Mouse (Mus musculus) induced T-regulatory cell, adult 2 months (primary cell): ENCODE data around the gene Sync.

ENCODE experiments used
- DNase-seq: peaks from one replicate; pipeline ENCODE4 v3.0.0-alpha.2; 2012; ENCODE audit warnings: low read depth

The Sync gene

GRCm38 (mm10) chr4:129287472-129287981 is at the start of gene Sync:
Gene Sync, plus strand, starts transcription at chr4:129287617.
- DNase-seq = no peak

- no peak for DNase-seq
Measured at GRCm38 (mm10) chr4:129237843-129238441, 49.5 kb upstream of the Sync start.

- peak; percentile 43 for DNase-seq
Measured at GRCm38 (mm10) chr4:129238579-129239016, 48.8 kb upstream of the Sync start.

- peak; percentile 61 for DNase-seq
Measured at GRCm38 (mm10) chr4:129239075-129239474, 48.3 kb upstream of the Sync start.

GRCm38 (mm10) chr4:129241898-129242297 is 45.5 kb upstream of the Sync start:
- no peak for DNase-seq

- DNase-seq = no peak
Measured at GRCm38 (mm10) chr4:129242327-129242726, 45.1 kb upstream of the Sync start.

- DNase-seq = no peak
Measured at GRCm38 (mm10) chr4:129242761-129243160, 44.7 kb upstream of the Sync start.

GRCm38 (mm10) chr4:129244802-129245201 is 42.6 kb upstream of the Sync start:
- DNase-seq = no peak

GRCm38 (mm10) chr4:129246360-129247301 is 40.8 kb upstream of the Sync start:
- no peak for DNase-seq

GRCm38 (mm10) chr4:129247381-129248242 is 39.8 kb upstream of the Sync start:
- peak; percentile 28 for DNase-seq

- peak; percentile 56 for DNase-seq
Measured at GRCm38 (mm10) chr4:129248243-129248767, 39.1 kb upstream of the Sync start.

GRCm38 (mm10) chr4:129249288-129249687 is 38.1 kb upstream of the Sync start:
- DNase-seq = no peak

GRCm38 (mm10) chr4:129250759-129251481 is 36.5 kb upstream of the Sync start:
- no peak for DNase-seq

GRCm38 (mm10) chr4:129251482-129252125 is 35.8 kb upstream of the Sync start:
- no peak for DNase-seq

GRCm38 (mm10) chr4:129252492-129252891 is 34.9 kb upstream of the Sync start:
- DNase-seq = no peak

GRCm38 (mm10) chr4:129254571-129254970 is 32.8 kb upstream of the Sync start:
- no peak for DNase-seq

GRCm38 (mm10) chr4:129256450-129257380 is 30.7 kb upstream of the Sync start:
- DNase-seq = peak; percentile 76

- no peak for DNase-seq
Measured at GRCm38 (mm10) chr4:129259101-129259500, 28.3 kb upstream of the Sync start.

- DNase-seq = no peak
Measured at GRCm38 (mm10) chr4:129260678-129261077, 26.7 kb upstream of the Sync start.
